Mouse (Mus musculus): Measurements from ENCODE around the gene Gm20388. TPM values are rescaled to one million over a fixed set of nuclear protein-coding genes. Genes with fewer than 3 reads are reported as not detected.
A peak's percentile ranks its signal among the peaks of the same experiment; 100 is the strongest.
"Not testable (repeated sequence)": the region's sequence is repeated elsewhere in the genome, so short reads cannot be mapped to it uniquely, and the experiment has no call there.

The Gm20388 gene
- polyA plus RNA-seq, 1 experiment from 2014 or later, result 1.4 TPM

DNA sequence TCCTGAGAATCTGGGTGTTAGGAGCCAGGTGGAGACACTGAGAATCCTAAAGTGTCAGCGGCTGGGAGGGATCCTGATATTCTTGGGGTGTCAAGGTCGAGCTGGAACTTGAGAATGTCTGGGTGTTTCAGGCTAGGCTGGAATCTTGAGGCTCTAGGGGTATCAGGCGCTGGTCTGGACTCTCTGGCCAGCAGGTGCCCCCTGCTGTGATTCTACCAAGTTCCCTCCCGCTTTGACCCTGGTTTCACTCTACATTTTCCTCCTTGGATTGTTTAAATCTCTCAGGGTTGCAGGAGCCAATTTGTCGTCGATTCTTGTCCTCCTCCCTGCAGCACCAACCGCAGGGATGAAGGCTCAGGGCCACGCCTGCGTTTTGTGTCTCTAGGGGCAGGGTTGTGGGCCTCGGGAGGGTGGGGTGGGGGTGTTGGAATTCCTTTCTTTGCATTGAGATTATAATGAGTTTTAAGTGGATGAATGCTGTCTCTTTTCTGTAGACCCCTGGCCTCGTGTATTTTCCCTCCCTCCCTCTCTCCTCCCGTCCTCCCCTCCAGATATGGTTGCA is 3895.8 kb downstream of the Gm20388 start:
- H3K27me3 ChIP-seq (ENCODE audit: control insufficient read depth, insufficient read depth, low read depth, low read length), result no peaks in the 10 kb centered on the region
- H3K4me2 ChIP-seq (ENCODE audit: low read depth, low read length), result peak overlapping the region; percentile 90
- H3K9me3 ChIP-seq (replicated peaks; ENCODE audit: control insufficient read depth, low read length), result no peaks in the 10 kb centered on the region
- peak overlapping the region; percentile 79 for H3K27ac ChIP-seq (ENCODE audit: low read length)
- WGBS (ENCODE audit: insufficient replicate concordance), result 2% methylated on average over 12 of the region's 12 CpGs
- H3K4me1 ChIP-seq (ENCODE audit: control insufficient read depth, low read depth, low read length), result peaks cover 29% of the 10 kb centered on the region
- no peaks in the 10 kb centered on the region for H3K36me3 ChIP-seq (ENCODE audit: control insufficient read depth, insufficient read depth)
- no peak for ATAC-seq (ENCODE audit: low read depth)
- H3K4me3 ChIP-seq (ENCODE audit: low read depth, low read length), result peak overlapping the region; percentile 81
- H3K9ac ChIP-seq (ENCODE audit: low read depth, low read length), result peak overlapping the region; percentile 85

- peak overlapping the region; percentile 60 for H3K27ac ChIP-seq (ENCODE audit: low read length)
- H3K4me2 ChIP-seq (ENCODE audit: low read depth, low read length), result peak overlapping the region; percentile 90
- peak overlapping the region; percentile 46 for H3K9ac ChIP-seq (ENCODE audit: low read depth, low read length)
- ATAC-seq (ENCODE audit: low read depth), result peak; percentile 60
- H3K27me3 ChIP-seq (ENCODE audit: control insufficient read depth, insufficient read depth, low read depth, low read length), result no peaks in the 10 kb centered on the region
- 1% methylated on average over 14 of the region's 14 CpGs for WGBS (ENCODE audit: insufficient replicate concordance)
- H3K4me3 ChIP-seq (ENCODE audit: low read depth, low read length), result peak overlapping the region; percentile 81
- peaks cover 30% of the 10 kb centered on the region for H3K4me1 ChIP-seq (ENCODE audit: control insufficient read depth, low read depth, low read length)
- no peaks in the 10 kb centered on the region for H3K9me3 ChIP-seq (replicated peaks; ENCODE audit: control insufficient read depth, low read length)
- H3K36me3 ChIP-seq (ENCODE audit: control insufficient read depth, insufficient read depth), result no peaks in the 10 kb centered on the region
Measured at GRCm38 (mm10) chr8:123807024-123807431, 3896.4 kb downstream of the Gm20388 start.

GRCm38 (mm10) chr8:123807852-123808573 is 3897.4 kb downstream of the Gm20388 start:
- Histone ChIP-seq H3K9me3 (replicated peaks; ENCODE audit: control insufficient read depth, low read length) (no peaks in the 10 kb centered on the region), H3K27me3 (ENCODE audit: control insufficient read depth, insufficient read depth, low read depth, low read length) (no peaks in the 10 kb centered on the region), H3K4me2 (ENCODE audit: low read depth, low read length) (peak overlapping the region; percentile 90), H3K4me3 (ENCODE audit: low read depth, low read length) (peak overlapping the region; percentile 81), H3K27ac (ENCODE audit: low read length) (peak overlapping the region; percentile 60; the same call in 1 of the 2 replicates), H3K36me3 (ENCODE audit: control insufficient read depth, insufficient read depth) (no peaks in the 10 kb centered on the region), H3K4me1 (ENCODE audit: control insufficient read depth, low read depth, low read length) (peaks cover 32% of the 10 kb centered on the region), H3K9ac (ENCODE audit: low read depth, low read length) (peak overlapping the region; percentile 46)
- ATAC-seq (ENCODE audit: low read depth), result no peak
- 36% methylated on average over 6 of the region's 6 CpGs for WGBS (ENCODE audit: insufficient replicate concordance)

DNA sequence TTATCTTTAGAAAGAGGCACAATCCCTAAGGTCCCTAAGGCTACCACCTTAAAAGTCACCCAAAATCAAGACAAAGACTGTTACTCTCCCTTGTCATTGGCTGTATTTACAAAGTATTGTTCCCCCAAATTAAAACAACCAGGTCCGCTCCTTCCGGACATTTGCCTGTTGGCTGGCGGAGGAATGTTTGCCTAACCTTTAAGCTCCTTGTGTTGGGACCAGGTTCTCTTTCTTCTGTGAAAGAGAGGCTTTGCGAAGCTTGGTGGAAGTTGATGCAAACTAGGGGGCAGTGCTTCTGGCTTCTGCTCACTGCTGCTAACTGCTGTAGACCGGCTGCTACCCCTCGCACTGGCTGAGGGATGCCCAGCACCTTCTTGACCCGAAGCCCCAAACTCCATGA is 3898.0 kb downstream of the Gm20388 start:
- no peaks in the 10 kb centered on the region for H3K36me3 ChIP-seq (ENCODE audit: control insufficient read depth, insufficient read depth)
- peaks cover 35% of the 10 kb centered on the region for H3K4me1 ChIP-seq (ENCODE audit: control insufficient read depth, low read depth, low read length)
- no peak overlapping the region for H3K27ac ChIP-seq (ENCODE audit: low read length)
- no peaks in the 10 kb centered on the region for H3K27me3 ChIP-seq (ENCODE audit: control insufficient read depth, insufficient read depth, low read depth, low read length)
- H3K9me3 ChIP-seq (replicated peaks; ENCODE audit: control insufficient read depth, low read length), result no peaks in the 10 kb centered on the region
- no peak for ATAC-seq (ENCODE audit: low read depth)
- no peak overlapping the region for H3K4me2 ChIP-seq (ENCODE audit: low read depth, low read length)
- H3K9ac ChIP-seq (ENCODE audit: low read depth, low read length), result no peak overlapping the region
- 71% methylated on average over 7 of the region's 7 CpGs for WGBS (ENCODE audit: insufficient replicate concordance)
- no peak overlapping the region for H3K4me3 ChIP-seq (ENCODE audit: low read depth, low read length)

- not testable (repeated sequence) for H3K27me3 ChIP-seq (ENCODE audit: control insufficient read depth, insufficient read depth, low read depth, low read length); ATAC-seq (ENCODE audit: low read depth); H3K36me3 ChIP-seq (ENCODE audit: control insufficient read depth, insufficient read depth); H3K9me3 ChIP-seq (replicated peaks; ENCODE audit: control insufficient read depth, low read length); H3K9ac ChIP-seq (ENCODE audit: low read depth, low read length); H3K27ac ChIP-seq (ENCODE audit: low read length); H3K4me3 ChIP-seq (ENCODE audit: low read depth, low read length); H3K4me2 ChIP-seq (ENCODE audit: low read depth, low read length)
- peaks cover 40% of the 10 kb centered on the region for H3K4me1 ChIP-seq (ENCODE audit: control insufficient read depth, low read depth, low read length)
- 90% methylated on average over 4 of the region's 4 CpGs for WGBS (ENCODE audit: insufficient replicate concordance)
Measured at GRCm38 (mm10) chr8:123809342-123809741, 3898.7 kb downstream of the Gm20388 start.

GRCm38 (mm10) chr8:123812227-123812626 is 3901.6 kb downstream of the Gm20388 start:
- peaks cover 25% of the 10 kb centered on the region for H3K4me1 ChIP-seq (ENCODE audit: control insufficient read depth, low read depth, low read length)

DNA sequence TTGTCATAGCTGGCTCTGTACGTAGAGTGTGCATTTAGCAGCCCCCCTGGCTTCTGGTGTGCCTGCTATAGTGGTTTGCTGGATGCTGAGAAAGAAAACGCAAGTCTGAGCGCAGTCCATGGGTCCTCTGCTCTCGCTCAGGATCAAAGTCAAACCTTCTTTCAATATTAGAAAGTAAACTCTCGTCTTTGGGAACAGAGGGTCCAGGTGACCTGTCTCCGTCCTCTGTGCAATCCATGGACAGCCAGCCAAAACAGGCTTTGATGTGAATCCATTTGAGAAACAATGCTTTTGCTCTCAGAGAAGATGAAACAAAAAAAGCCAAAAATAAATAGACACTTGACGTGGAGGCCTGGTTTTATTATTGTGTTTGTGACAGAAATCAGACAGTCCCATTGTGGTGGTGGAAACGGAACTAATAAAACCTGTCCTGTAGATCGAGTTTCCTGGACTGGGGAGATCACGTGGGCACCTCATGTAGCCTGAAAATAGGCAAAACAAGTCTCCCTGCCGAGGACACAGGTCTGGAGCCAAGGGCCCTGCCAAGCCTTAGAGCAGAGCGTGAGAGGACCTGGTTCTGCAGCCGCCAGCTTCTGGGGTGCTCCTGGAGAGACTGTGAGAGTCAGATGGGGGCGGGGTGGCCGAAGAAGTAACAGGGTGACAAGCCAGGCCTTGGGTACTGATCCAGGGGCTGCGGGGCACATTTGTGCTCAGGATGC is 3902.7 kb downstream of the Gm20388 start:
- Histone ChIP-seq H3K9me3 (replicated peaks; ENCODE audit: control insufficient read depth, low read length) (no peaks in the 10 kb centered on the region), H3K27me3 (ENCODE audit: control insufficient read depth, insufficient read depth, low read depth, low read length) (no peaks in the 10 kb centered on the region), H3K4me1 (ENCODE audit: control insufficient read depth, low read depth, low read length) (peaks cover 16% of the 10 kb centered on the region), H3K36me3 (ENCODE audit: control insufficient read depth, insufficient read depth) (no peaks in the 10 kb centered on the region; the same call in 1 of the 2 replicates), H3K4me3 (ENCODE audit: low read depth, low read length) (no peak overlapping the region), H3K9ac (ENCODE audit: low read depth, low read length) (0 out of 2 replicates have a peak overlapping the region, but pooled peaks have one; percentile 11), H3K4me2 (ENCODE audit: low read depth, low read length) (0 out of 2 replicates have a peak overlapping the region, but pooled peaks have one; percentile 5), H3K27ac (ENCODE audit: low read length) (peak overlapping the region; percentile 81)
- WGBS (ENCODE audit: insufficient replicate concordance), result 62% methylated on average over 16 of the region's 16 CpGs
- ATAC-seq (ENCODE audit: low read depth), result peak; percentile 66

More at GRCm38 (mm10) chr8:123812227-123812626, 3901.6 kb downstream of the Gm20388 start:
- 62% methylated on average over 5 of the region's 5 CpGs for WGBS (ENCODE audit: insufficient replicate concordance)
- H3K4me3 ChIP-seq (ENCODE audit: low read depth, low read length), result no peak overlapping the region
- no peak overlapping the region for H3K9ac ChIP-seq (ENCODE audit: low read depth, low read length)
- no peak overlapping the region for H3K4me2 ChIP-seq (ENCODE audit: low read depth, low read length)
- H3K27me3 ChIP-seq (ENCODE audit: control insufficient read depth, insufficient read depth, low read depth, low read length), result no peaks in the 10 kb centered on the region
- ATAC-seq (ENCODE audit: low read depth), result peak; percentile 45
- H3K36me3 ChIP-seq (ENCODE audit: control insufficient read depth, insufficient read depth), result no peaks in the 10 kb centered on the region; the same call in 1 of the 2 replicates
- peak overlapping the region; percentile 81 for H3K27ac ChIP-seq (ENCODE audit: low read length)
- H3K9me3 ChIP-seq (replicated peaks; ENCODE audit: control insufficient read depth, low read length), result no peaks in the 10 kb centered on the region

DNA sequence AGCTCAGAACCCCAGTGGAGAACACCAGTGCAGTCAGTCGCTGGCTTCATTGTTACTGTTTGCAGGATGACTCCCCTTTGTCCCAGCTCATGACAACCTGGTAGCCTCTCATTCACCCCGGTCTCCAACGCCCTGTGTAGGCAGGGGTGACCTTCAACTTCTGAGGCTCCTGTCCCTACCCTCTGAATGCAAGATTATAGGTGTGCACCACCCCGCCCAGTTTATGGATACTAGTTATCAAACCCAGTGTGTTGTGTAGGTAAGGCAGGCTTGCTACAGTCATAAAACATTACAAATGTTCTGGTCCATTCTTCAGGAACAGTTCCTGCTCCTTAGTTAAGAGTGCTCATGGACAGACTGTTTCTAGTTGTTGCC is 3903.2 kb downstream of the Gm20388 start:
- no peak for ATAC-seq (ENCODE audit: low read depth)
- Histone ChIP-seq H3K27me3 (ENCODE audit: control insufficient read depth, insufficient read depth, low read depth, low read length) (no peaks in the 10 kb centered on the region), H3K4me2 (ENCODE audit: low read depth, low read length) (no peak overlapping the region), H3K9ac (ENCODE audit: low read depth, low read length) (0 out of 2 replicates have a peak overlapping the region, but pooled peaks have one; percentile 11), H3K4me1 (ENCODE audit: control insufficient read depth, low read depth, low read length) (peaks cover 21% of the 10 kb centered on the region), H3K4me3 (ENCODE audit: low read depth, low read length) (no peak overlapping the region), H3K9me3 (replicated peaks; ENCODE audit: control insufficient read depth, low read length) (no peaks in the 10 kb centered on the region), H3K36me3 (ENCODE audit: control insufficient read depth, insufficient read depth) (no peaks in the 10 kb centered on the region; the same call in 1 of the 2 replicates), H3K27ac (ENCODE audit: low read length) (peak overlapping the region; percentile 81)
- whole genome bisulfite sequencing (ENCODE audit: insufficient replicate concordance), result 68% methylated on average over 4 of the region's 4 CpGs

Data from liver, embryonic 16.5 days (tissue).